Mouse (Mus musculus): ENCODE measurements around the gene Pkdrej.

Pkdrej gene

DNA sequence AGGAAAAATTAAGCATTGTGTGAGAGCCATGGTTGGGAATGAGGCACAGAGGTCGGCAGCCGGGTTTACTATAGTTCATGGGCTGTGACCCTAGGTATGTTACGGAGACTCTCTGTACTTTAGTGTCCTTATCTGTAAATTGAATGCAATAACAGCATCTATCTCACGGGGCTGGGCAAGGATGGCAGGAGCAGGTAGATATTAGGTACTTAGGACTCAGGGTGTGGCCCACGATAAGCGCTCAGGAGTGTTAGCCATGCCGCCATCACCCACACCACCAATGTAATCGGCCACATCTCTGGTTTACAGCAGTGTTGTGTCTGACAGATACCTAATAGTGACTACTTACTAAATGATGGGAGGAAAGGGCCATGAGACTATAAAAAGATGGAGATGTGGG is 52.5 kb downstream of the Pkdrej start:
- no peak for DNase-seq (ENCODE audit: low spot score in 2 of 2)

DNA sequence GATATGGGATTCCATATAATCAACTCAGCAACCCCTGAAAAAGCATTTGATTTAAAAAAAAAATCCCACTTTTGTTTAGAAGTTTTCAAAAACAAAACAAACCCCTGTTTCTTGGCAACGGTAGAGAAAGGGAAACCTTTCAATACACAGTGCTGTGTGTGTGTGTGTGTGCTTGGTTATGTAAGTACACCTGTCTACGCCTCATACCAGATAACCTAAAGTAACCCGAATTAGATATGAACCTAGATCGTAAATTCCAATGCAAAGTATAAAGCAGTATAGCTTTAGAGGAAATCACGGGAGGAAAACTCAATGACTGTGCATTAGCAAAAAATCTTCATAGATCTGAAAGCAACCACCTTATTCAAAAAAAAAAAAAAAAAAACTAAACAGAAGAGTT is 54.9 kb downstream of the Pkdrej start:
- DNase-seq (ENCODE audit: low spot score in 2 of 2) = no peak

DNA sequence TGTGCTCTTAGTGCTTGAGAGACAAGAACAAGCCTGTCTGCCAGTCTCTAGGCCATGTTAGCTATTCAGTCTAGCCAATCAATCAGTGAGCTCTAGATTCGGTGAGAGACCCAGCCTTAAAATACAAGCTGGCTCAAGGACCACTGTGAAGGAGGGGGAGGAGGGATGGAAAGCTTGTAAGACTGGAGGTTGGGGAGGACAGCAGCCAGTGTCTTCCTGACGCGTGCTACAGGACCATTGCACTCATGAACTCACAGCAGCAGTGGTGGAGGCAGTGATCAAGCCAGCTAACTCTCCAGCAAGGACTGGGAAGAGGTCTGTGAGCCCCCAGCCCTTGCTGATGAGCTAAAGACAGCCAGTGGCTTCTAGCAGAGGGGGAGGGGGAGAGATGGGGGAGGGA is 56.5 kb downstream of the Pkdrej start:
- DNase-seq (ENCODE audit: low spot score in 2 of 2) = no peak
